Mouse (Mus musculus) left cerebral cortex, postnatal 4 days (tissue): ENCODE data around the gene Ift43. TPM values are rescaled to one million over a fixed set of nuclear protein-coding genes. Genes with fewer than 3 reads are reported as not detected.

Experiments
- DNase-seq: peaks from one replicate; pipeline ENCODE4 v3.0.0-alpha.2; 2022
- intact Hi-C: fragments of 180-260 bp; cut with DNase I; formaldehyde crosslinking; loops from one replicate; pipeline ENCODE4 v1.15.1; 2025
- total RNA-seq, 2 experiments: library from RNA; stranded (reverse); gene quantifications; 2 replicates each; pipeline ENCODE4 v1.2.3; 2021

Ift43 gene
- total RNA-seq, 2 experiments from 2014 or later: 14.9 to 17.4 TPM

- intact Hi-C loops: no loop called here
- peak; percentile 56 for DNase-seq
These were observed 34.0 kb downstream of the Ift43 start for GRCm38 (mm10) chr12:86116295-86116835.

- intact Hi-C loops: no loop called here
- no peak for DNase-seq
These were observed 41.7 kb downstream of the Ift43 start for GRCm38 (mm10) chr12:86124016-86124415.

DNA sequence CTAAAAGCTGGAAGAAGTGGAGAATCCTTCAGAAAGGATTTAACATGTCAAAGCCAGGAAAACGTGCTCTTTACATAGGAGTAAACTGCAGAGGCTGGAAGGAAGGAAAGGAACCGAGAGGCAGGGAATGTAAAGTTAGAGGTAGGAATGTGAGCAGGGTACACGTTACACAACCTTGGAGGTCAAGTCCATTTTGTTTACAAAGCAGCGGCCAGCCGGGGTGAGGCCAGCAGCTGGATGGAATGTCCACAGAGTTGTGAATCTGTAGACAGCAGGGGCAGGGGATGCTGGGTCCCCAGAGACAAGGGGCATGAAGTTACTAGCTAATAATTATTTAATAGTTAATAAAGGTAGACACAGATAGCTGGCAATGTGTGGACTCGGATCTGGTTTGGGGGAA, 45.8 kb downstream of the Ift43 start:
- intact Hi-C loops: no loop called here

GRCm38 (mm10) chr12:86129005-86129404, 46.7 kb downstream of the Ift43 start:
- intact Hi-C loops: no loop called here
- DNase-seq: no peak

More for the DNA sequence above, 45.8 kb downstream of the Ift43 start:
- no peak for DNase-seq

DNA sequence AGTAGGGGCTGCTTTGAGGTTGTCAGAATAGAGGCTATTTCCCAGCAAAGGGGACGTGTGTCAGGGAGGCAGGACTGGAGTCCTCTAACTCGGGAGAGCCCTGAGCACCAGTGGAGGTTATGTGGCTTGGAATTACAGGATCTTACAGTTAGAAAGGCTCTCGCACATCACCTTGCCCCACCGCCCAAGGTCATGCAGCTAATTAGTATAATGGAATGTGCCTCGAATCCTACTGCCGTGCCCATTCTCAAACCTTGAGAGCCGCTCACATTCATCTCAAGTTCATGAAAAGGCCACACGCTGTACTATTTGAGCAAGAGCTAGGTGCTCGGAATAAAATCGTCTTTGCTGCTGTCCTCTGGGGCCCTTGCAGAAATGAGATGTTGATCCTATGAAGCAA, 47.4 kb downstream of the Ift43 start:
- no peak for DNase-seq
- intact Hi-C loops: loop anchor here (5.0 kb wide), 2 partner anchors 273 to 483 kb away; no protein-coding TSS in a partner anchor

DNA sequence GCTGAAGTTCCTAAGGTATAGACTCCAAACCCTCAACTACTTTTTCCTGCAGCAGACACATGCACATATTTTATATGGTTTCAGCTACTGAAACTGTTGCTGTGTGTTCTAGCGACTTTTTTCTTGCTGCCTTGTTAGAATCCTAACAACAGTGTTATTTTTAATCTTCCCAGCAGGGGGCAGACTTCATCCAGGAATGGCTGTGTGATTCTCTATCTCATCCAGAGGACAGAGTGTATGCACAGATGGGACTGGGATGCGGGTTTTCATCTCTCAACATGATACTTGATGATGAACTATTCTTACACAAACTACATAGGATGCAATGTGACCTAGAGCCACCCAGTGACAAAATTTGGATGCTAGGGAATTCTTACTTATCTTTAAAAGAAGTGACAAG, 50.5 kb downstream of the Ift43 start:
- DNase-seq: peak; percentile 35
- intact Hi-C loops: loop anchor here (5.0 kb wide), 2 partner anchors 270 to 480 kb away; no protein-coding TSS in a partner anchor

DNA sequence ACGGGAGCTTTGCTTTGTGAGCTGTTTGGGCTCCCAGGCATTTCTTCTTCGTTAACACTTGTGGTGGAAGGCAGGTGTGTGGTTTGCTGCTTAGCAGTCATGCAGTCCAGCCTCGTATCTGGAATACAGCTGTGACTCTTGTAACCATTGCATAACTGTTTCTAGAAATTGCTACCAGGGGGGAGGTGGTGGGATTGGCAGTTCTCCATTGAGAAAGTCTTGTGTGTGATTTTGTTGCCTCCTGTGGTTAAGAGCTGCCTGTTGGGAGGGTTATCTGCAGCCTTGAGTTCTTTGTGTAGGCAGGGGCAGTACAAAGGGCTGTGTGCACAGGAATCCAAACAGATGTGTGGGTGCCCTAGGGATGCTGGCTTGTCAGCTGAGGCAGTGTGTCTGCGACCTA, 53.4 kb downstream of the Ift43 start:
- DNase-seq: no peak
- intact Hi-C loops: no loop called here

GRCm38 (mm10) chr12:86138696-86139095, 56.4 kb downstream of the Ift43 start:
- DNase-seq: no peak
- intact Hi-C loops: no loop called here

GRCm38 (mm10) chr12:86142389-86142788, 60.0 kb downstream of the Ift43 start:
- no peak for DNase-seq
- intact Hi-C loops: no loop called here

DNA sequence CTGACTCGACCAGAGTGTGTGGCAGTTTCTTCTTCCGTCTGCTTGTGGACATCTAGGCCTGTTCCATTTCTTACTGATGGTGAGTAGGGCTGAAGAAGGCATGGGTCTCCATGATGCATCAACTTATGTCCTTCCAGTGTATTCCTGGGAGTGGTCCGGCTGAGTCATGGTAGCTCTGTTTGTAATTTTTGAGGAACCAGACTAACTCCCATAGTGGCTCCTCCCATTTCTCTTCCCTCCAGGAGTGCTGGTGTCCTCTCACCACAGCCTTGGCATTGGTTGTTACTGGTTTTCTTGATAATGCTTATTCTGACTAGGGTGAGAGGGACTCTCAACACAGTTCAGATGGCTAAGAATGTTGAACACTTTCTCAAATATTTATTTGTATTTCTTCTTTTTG, 63.9 kb downstream of the Ift43 start:
- no peak for DNase-seq
- intact Hi-C loops: no loop called here

DNA sequence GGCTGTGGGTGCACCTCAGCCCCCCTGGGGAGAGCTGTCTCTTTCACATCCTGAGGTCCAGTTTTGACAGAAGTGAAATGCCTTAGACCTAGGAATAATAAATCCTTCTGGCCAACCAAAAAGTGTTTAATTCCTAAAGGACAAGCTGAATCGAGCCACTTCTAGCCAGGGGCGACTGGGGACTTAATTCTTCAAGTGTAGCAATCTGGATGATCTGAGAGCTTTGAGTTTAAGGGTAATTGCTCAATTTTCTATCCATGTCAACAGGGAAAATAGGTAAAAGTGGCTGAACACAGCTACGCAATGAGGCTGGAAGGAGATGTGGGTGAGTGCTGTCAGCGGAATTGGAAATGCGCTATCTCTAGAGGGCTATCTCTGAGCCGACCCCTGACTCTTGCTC, 65.9 kb downstream of the Ift43 start:
- no peak for DNase-seq
- intact Hi-C loops: no loop called here

DNA sequence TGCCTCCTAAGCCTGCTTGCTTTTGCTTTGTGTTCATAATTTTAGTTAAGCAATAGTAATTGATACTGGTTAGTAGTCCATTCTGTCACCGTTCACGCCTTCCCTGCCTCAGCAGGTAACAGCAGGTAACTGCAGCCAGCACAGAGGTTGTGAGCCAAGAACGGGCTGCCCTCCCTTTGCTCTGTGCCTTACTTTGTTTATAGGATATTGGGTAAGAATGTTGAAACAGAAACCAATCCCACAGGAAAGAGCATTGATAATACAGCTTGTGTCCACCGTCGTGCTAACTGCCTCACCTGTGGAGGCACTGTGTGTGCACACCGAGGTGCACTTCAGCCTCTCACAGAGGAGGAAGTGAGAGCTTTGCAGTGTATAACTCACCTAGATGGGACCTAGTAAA, 66.7 kb downstream of the Ift43 start:
- intact Hi-C loops: no loop called here

DNA sequence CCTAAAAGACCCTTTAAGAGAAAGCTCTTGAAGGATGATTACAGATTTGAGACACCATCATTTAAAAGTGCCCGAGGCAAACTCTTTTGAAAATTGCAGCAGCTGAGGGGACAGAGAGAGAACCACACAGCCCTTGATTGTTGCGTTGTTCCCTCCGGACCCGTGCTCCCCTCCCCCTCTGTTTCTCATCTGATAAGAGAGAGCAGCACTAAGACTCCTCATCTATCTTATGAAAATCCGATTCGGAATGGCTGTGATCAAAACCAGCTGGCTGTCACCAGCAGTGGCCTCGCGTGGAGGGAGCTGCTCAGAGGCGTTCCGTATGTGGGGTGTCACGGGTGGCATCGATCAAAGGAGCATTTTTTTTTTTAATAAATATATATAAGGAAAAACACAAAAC, 69.6 kb downstream of the Ift43 start:
- intact Hi-C loops: loop anchor here (10.0 kb wide), 1 partner anchor 93 kb away; the partner anchor contains the start of gene Gpatch2l
- no peak for DNase-seq

More for the DNA sequence above, 66.7 kb downstream of the Ift43 start:
- DNase-seq: no peak

- DNase-seq: no peak
- intact Hi-C loops: loop anchor here (10.0 kb wide), 1 partner anchor 91 kb away; the partner anchor contains the start of gene Gpatch2l
These were observed 71.0 kb downstream of the Ift43 start for GRCm38 (mm10) chr12:86153213-86153957.

GRCm38 (mm10) chr12:86155176-86155575, 72.8 kb downstream of the Ift43 start:
- intact Hi-C loops: loop anchor here (10.0 kb wide), 1 partner anchor 90 kb away; the partner anchor contains the start of gene Gpatch2l
- no peak for DNase-seq

- intact Hi-C loops: loop anchor here (10.0 kb wide), 1 partner anchor 88 kb away; the partner anchor contains the start of gene Gpatch2l
- DNase-seq: no peak
These were observed 74.8 kb downstream of the Ift43 start for GRCm38 (mm10) chr12:86157166-86157565.

DNA sequence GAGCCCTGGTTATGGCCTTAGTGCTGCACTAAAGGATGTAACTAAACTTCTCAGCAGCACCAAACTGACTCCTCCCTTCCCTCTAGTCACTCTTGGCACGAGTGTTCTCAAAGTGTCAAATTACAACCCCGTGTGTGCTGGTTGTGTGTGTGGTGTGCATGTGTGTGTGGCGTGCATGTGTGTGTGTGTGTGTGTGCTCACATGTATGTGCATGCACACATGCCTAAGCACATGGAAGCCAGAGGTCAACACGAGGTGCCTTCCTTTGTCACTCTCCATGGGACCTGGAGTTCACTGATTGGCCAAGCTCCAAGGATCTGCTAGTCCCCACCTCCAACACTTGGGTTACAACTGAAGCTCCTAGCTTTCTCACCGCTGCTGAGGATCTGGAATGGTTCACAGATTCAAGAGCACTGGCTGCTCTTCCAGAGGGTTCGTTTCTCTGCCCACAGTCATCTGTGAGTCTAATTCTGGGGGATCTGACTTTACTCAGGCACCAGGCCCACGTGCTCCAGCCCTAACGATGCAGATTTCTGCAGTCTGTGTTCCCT, 75.6 kb downstream of the Ift43 start:
- intact Hi-C loops: loop anchor here (10.0 kb wide), 1 partner anchor 87 kb away; the partner anchor contains the start of gene Gpatch2l
- no peak for DNase-seq

DNA sequence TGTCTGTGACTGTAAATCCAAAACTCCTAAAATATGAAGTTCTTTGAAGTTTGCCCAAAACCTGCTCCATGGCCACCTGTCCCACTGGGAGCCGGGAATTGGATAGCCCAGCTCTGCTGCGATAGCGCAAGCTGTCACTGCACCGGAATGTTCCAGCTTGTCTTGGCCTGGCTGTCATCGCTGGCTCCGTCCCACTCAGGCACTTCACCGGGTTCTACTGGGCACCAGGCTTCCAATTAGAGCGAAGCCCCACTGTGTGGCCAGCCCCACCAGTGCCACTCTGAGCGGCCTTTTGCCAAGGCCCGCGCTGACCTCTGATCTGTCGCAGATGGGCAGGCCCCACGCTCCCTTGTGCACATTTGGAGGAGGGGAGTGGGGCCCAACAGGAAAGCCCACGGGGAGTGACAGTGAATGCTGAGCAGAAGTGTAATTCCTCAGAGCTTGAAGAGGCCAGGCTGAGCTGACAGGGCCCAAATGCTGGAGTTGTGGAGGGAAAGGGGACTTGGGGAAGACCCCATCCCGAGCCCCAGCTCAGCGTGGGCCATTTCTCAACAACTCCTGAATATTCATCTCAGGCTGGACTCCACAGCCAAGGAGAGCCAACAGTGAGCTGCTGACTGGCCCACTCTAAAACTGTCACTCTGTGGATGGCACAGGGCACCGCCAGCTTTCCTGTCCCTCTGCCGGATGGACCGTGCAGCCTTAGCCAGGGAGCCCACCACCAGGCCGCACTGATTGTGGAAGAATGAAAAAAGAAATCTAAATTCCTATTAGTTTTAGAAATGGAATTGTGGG, 76.5 kb downstream of the Ift43 start:
- DNase-seq: peak; percentile 78
- intact Hi-C loops: loop anchor here (10.0 kb wide), 1 partner anchor 86 kb away; the partner anchor contains the start of gene Gpatch2l

GRCm38 (mm10) chr12:86161436-86161835, 79.1 kb downstream of the Ift43 start:
- intact Hi-C loops: no loop called here
- DNase-seq: no peak

DNA sequence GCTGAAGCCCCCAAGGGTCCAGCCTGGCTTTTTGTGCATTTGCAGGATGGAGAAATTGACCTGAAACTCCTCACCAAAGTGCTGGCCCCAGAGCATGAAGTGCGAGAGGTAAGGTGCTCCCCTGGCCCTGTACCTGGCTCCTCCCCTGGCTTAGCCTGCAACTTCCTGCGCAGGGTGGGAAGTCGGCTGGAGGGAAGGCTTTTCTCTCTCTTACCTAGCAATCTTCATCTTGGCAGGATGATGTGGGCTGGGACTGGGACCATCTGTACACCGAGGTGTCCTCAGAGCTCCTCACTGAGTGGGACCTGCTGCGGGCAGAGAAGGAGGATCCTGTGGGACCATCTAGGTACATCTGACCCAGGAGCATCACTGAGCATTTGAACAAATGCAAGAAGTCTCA, 79.6 kb downstream of the Ift43 start:
- intact Hi-C loops: no loop called here
- DNase-seq: no peak
